Mouse (Mus musculus) neural tube, postnatal 0 days (tissue): ENCODE measurements around the gene Bcar3. TPM values are rescaled to one million over a fixed set of nuclear protein-coding genes. Genes with fewer than 3 reads are reported as not detected.

Experiments used
- microRNA counts: library from miRNA; unstranded; fragments of <30 nt; microRNA quantifications from one replicate; lab custom pipeline; 2015
- microRNA-seq: library from miRNA; unstranded; fragments of <30 nt; microRNA quantifications from one replicate; pipeline ENCODE4, GENCODE M21; 2016
- polyA plus RNA-seq: library from polyadenylated mRNA; unstranded; fragments of >200 nt; fragmentation: Nextera tagmentation; extraction: Ambion mirVana; gene quantifications from 2 replicates; pipeline ENCODE4 v1.2.1, GENCODE M21; 2015

Gene Bcar3
- polyA plus RNA-seq, result 5.0 and 5.3 TPM in 2 replicates

GRCm38 (mm10) chr3:122293954-122294850 is at the start of gene Bcar3:
Gene Bcar3 (plus strand): TSS chr3:122294136.

GRCm38 (mm10) chr3:122245215-122245877 is 48.6 kb upstream of the Bcar3 start, which contains the start of gene Gclm:
Gene Gclm (plus strand): TSS chr3:122245557.

GRCm38 (mm10) chr3:122274241-122275024 is 19.5 kb upstream of the Bcar3 start, which contains the start of gene Dnttip2:
Gene Dnttip2 (plus strand): TSS chr3:122274388.

MicroRNAs encoded within 50 kb of the gene (microRNA counts, 519-probe panel; counts per million panel counts)
- microRNA mmu-miR-760 (lab: Ali Mortazavi, UCI), result 40.5 counts per million

Small RNA genes lying within 50 kb of the gene (microRNA-seq; reads per million reads assigned to microRNA genes)
- gene Mir760 (228 reads per million, percentile 55 among the genes with 10 or more reads in this experiment), gene Mir7657 (not detected)

Other genes with a start within 250 kb of the Bcar3 start
- 1.1 and 1.2 TPM in 2 replicates for gene Abca4, start 249.7 kb upstream of the Bcar3 start, polyA plus RNA-seq
- 76.0 and 89.3 TPM in 2 replicates for gene Gclm, start 48.6 kb upstream of the Bcar3 start, polyA plus RNA-seq
- gene Dnttip2, start 19.7 kb upstream of the Bcar3 start, polyA plus RNA-seq, result 34.1 and 37.1 TPM in 2 replicates